Mouse (Mus musculus) lung, embryonic 14.5 days (tissue): ENCODE measurements at regions not wholly inside any gene's neighbourhood (a gene's known extent, or its start where the extent isn't known, plus 50 kb on each side); places are given as distances from the start of the nearest gene placed in this dataset.
A peak's percentile ranks its signal among the peaks of the same experiment; 100 is the strongest.

Experiments
- ATAC-seq: fragments of 200-750 bp; cut with Nextera tagmentation; 2 replicates; pipeline ENCODE4 v1.8.0; 2017; ENCODE audit warnings: mild to moderate bottlenecking, moderate TSS enrichment, moderate library complexity; ENCODE audit not compliant: insufficient read depth
- DNase-seq: peaks from one replicate; pipeline ENCODE4 v3.0.0-alpha.2; 2015
- H3K27ac ChIP-seq: fragments of 300-500 bp; sonication (generic); 2 replicates; pipeline ENCODE4 v1.5.1; 2014; ENCODE audit warnings: low read depth, mild to moderate bottlenecking, moderate library complexity
- H3K27me3 ChIP-seq: fragments of 300-500 bp; sonication (generic); 2 replicates; pipeline ENCODE4 v1.6.1; 2014; ENCODE audit warnings: low read length, control low read depth; ENCODE audit not compliant: insufficient read depth
- H3K36me3 ChIP-seq: fragments of 300-500 bp; sonication (generic); 2 replicates; pipeline ENCODE4 v1.6.1; 2014; ENCODE audit warnings: control low read depth; ENCODE audit not compliant: insufficient read depth
- H3K4me1 ChIP-seq: fragments of 300-500 bp; sonication (generic); 2 replicates; pipeline ENCODE4 v1.6.1; 2014; ENCODE audit warnings: antibody characterized with exemption, control low read depth; ENCODE audit not compliant: insufficient read depth
- H3K4me2 ChIP-seq: fragments of 300-500 bp; sonication (generic); 2 replicates; pipeline ENCODE4 v1.6.1; 2014; ENCODE audit warnings: mild to moderate bottlenecking
- H3K4me3 ChIP-seq: fragments of 300-500 bp; sonication (generic); 2 replicates; pipeline ENCODE4 v1.5.1; 2014; ENCODE audit warnings: low read depth, low read length
- H3K9ac ChIP-seq: fragments of 300-500 bp; sonication (generic); 2 replicates; pipeline ENCODE4 v1.6.1; 2014
- H3K9me3 ChIP-seq: fragments of 300-500 bp; sonication (generic); 2 replicates; pipeline ENCODE4 v1.6.1; 2016; ENCODE audit warnings: low read depth, low read length, control low read depth
- CTCF ChIP-seq: IDR thresholded peaks from 2 replicates; pipeline ENCODE4 v1.5.1; 2016; ENCODE audit warnings: antibody characterized with exemption, low read depth
- WGBS: fragments of 180-500 bp; shearing (Covaris S2); extraction: QIAGEN DNeasy Blood & Tissue Kit; methylation state at CpG from one replicate; pipeline ENCODE4 v1.1.7; 2014; 5-methylcytosine and 5-hydroxymethylcytosine counted together

DNA sequence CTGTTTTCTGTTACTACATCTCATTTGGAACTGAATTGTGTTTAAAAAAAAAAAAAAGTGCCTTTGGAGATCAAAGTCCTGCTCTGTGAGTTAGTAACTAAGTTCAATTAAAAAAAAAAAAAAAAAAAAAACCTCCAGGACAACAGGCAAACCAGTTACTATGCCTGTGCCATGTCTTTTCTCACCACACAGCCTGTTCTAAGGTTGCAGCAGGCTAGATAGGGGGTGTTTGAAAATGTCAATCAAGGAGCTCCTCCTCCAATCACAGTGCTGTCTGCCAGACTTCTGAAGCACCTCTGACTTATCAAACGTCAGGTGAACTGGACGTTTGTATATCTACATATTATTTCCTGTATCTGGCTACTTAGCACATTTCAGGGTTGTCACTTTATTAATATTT is 427.9 kb upstream of the Adamts16 start:
- Histone ChIP-seq H3K4me2 (no peak overlapping the region), H3K9ac (no peak overlapping the region), H3K4me1 (no peaks in the 10 kb centered on the region), H3K4me3 (no peak overlapping the region), H3K9me3 (no peaks in the 10 kb centered on the region), H3K27me3 (no peaks in the 10 kb centered on the region), H3K36me3 (no peaks in the 10 kb centered on the region), H3K27ac (no peak overlapping the region)
- 26% methylated on average over 2 of the region's 2 CpGs for WGBS
- ATAC-seq (no peak), DNase-seq (no peak)
- no peak for TF ChIP-seq CTCF

DNA sequence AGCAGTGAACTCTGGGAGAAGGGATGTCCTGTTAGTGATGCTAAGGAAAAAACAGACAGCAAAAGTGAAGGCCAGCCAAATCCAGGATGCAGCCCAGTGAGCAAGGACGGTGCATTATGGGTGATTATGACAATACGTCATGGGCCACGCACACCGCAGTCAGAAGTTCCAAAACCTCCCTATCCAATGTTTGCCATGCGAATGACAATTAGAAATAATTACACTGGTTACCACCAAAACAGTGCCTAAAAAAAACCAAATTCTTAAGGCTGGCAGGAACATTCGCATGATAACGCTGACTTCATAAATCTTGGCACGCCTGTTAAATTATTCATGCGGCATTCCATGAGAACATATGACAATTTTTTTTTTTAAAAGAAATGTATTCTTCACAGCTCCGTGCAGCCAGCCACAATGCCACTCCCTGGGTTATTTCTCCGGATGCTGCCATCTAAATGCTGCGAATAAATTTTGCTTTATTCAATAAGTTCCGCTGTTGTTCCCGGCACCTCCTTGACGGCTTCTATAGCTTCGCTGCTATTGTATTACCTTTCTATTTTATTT is 421.8 kb upstream of the Adamts16 start:
- no peak for ATAC-seq
- Histone ChIP-seq H3K4me1 (no peaks in the 10 kb centered on the region), H3K27me3 (no peaks in the 10 kb centered on the region), H3K4me3 (no peak overlapping the region), H3K9me3 (no peaks in the 10 kb centered on the region), H3K36me3 (no peaks in the 10 kb centered on the region), H3K9ac (no peak overlapping the region), H3K4me2 (no peak overlapping the region), H3K27ac (no peak overlapping the region)
- DNase-seq, result no peak
- WGBS, result 89% methylated on average over 16 of the region's 16 CpGs
- no peak for TF ChIP-seq CTCF

DNA sequence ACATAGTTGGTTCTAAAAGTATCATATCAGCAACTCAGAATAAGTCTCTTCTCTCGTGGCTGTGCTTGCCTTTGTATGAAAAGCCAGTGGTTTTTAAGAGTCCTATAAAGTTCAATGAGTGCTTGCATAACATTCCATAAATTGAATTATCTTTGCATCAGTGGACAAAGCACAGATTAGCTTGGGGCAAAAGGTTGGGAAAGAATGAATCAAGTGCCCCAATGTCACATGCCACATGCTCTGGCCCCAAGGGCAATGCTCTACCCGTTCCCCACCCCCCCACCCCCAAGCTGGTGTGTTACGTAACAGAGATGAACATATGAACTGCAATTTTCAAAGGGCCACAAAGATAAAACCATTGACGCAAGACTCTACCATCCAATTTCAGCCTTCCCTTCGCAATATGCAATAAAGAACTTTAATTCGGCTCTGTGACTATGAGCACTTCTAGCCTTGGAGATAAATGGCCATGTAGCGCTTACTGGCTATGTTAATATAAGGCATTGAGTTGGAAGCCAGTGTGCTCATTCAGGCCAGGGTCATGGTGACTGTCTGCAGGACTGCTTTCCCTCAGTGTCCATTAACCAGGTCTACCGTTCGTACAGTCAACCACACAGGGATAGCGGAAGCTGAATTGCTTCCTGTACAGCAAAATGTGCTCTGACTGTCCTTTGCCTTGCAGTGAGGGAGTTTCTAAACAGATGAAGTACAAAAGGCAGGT is 421.1 kb upstream of the Adamts16 start:
- H3K9me3 ChIP-seq, result no peaks in the 10 kb centered on the region
- TF ChIP-seq CTCF, result no peak
- H3K36me3 ChIP-seq, result no peaks in the 10 kb centered on the region
- no peaks in the 10 kb centered on the region for H3K27me3 ChIP-seq
- DNase-seq (peak; percentile 1), ATAC-seq (no peak)
- WGBS, result 75% methylated on average over 10 of the region's 10 CpGs
- no peak overlapping the region for H3K4me3 ChIP-seq
- H3K9ac ChIP-seq, result no peak overlapping the region
- H3K27ac ChIP-seq, result no peak overlapping the region
- no peaks in the 10 kb centered on the region for H3K4me1 ChIP-seq
- H3K4me2 ChIP-seq, result no peak overlapping the region

DNA sequence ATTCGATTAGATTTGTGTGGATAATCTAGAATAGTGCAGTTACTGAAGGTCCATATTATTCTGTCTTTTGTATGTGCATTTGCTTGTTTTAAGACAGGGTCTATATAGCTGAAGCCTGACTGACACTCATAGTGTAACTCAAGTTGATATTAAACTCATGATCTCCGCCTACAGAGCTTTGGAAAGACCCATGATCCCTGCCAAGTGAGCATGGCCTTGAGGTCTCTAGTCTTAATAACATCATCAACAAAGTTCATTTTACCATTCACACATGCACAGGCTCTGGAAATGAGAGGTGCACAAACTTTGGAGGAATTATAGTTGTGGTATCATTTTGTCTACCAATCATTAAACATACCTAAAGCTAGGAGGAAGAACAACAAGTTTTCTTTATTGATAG is 412.4 kb upstream of the Adamts16 start:
- Histone ChIP-seq H3K4me2 (no peak overlapping the region), H3K4me1 (no peaks in the 10 kb centered on the region), H3K9ac (no peak overlapping the region), H3K36me3 (no peaks in the 10 kb centered on the region), H3K27me3 (no peaks in the 10 kb centered on the region), H3K27ac (no peak overlapping the region), H3K4me3 (no peak overlapping the region), H3K9me3 (no peaks in the 10 kb centered on the region)
- ATAC-seq (no peak), DNase-seq (no peak)
- WGBS, result 88% methylated on average over 2 of the region's 2 CpGs
- no peak for TF ChIP-seq CTCF

DNA sequence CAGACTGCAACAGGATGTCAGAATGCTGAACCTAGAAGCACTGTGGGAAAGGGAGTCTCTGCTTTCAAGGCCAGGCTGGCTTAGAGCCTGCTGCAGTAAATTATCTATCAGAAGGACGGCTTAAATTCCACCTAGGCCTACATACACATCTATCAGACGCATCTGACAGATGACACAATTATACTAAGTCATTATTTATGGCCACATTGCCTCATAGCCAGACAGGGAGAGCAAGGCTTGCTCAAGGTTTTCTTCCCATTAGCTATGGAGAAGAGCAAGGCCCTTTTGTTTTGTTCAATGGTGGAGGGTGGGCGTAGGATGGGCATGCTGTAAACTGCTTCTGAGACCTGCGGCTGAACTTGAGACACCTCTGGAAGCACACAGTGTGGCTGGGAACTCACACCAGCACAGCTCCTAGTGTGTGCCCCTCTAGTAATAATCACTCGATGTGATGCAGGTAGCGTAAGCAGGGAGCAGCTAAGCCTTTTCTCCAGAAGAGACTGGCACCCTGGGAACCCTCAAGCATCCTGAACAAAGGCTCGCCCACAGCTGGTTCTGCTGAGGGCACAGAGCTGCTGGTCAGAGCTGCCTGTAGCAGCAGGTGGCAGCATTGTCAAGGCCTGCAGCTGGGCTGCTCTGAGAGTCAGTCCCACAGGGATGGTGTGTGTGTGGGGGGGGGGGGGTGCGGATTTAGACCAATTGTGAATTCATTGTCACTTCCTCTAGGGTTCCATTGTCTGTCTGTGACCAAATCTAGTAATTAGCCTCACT is 406.8 kb upstream of the Adamts16 start:
- DNase-seq (peak; percentile 45), ATAC-seq (no peak)
- Histone ChIP-seq H3K27ac (no peak overlapping the region), H3K27me3 (no peaks in the 10 kb centered on the region), H3K9ac (no peak overlapping the region), H3K4me2 (no peak overlapping the region), H3K36me3 (no peaks in the 10 kb centered on the region), H3K4me3 (no peak overlapping the region), H3K4me1 (no peaks in the 10 kb centered on the region), H3K9me3 (no peaks in the 10 kb centered on the region)
- WGBS, result 48% methylated on average over 8 of the region's 8 CpGs
- peak; percentile 63 for TF ChIP-seq CTCF

DNA sequence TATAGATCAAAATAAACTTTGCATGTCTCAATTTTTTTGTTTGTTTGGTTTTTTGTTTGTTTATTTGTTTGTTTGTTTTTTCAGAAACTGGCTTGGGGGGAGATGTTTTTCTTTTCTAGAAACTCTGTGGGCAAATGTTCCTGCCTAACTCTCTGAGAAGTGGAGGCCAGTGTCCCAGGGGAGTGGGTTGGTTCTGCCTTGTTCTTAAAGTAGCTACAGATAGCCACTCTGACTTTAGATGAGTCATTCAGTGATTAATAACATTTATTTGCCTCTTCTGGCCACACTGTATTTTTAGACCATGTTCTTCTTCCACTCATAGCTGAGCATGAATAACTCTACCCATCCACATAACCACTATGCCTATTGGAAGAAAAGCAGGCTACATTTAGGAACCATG is 405.6 kb upstream of the Adamts16 start:
- Histone ChIP-seq H3K27me3 (no peaks in the 10 kb centered on the region), H3K27ac (no peak overlapping the region), H3K4me1 (no peaks in the 10 kb centered on the region), H3K9me3 (no peaks in the 10 kb centered on the region), H3K4me3 (no peak overlapping the region), H3K36me3 (no peaks in the 10 kb centered on the region), H3K4me2 (no peak overlapping the region), H3K9ac (no peak overlapping the region)
- no peak for TF ChIP-seq CTCF
- no peak for ATAC-seq
- no peak for DNase-seq

DNA sequence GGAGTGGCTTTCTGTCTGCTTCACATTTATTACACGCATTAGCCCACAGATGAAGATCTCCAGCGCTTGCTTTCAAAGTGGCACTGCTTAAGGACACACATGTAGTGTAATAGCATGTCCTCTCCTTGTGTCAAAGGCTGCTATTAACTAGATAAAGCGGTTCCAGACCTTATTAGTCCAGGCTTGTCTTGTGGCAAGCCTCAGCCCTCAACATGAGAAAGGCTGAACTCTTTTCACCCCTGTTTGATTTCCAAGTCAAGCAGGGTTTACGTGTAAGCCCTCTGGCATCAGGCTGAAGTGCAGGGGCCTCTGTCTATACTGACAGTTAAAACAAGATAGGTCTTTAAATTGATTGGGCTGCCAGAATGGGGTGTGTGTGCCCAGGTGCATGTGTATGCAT is 403.7 kb upstream of the Adamts16 start:
- H3K27me3 ChIP-seq, result no peaks in the 10 kb centered on the region
- no peak for TF ChIP-seq CTCF
- no peak overlapping the region for H3K4me2 ChIP-seq
- WGBS, result 72% methylated on average over 4 of the region's 4 CpGs
- no peaks in the 10 kb centered on the region for H3K4me1 ChIP-seq
- no peaks in the 10 kb centered on the region for H3K9me3 ChIP-seq
- H3K27ac ChIP-seq, result no peak overlapping the region
- H3K9ac ChIP-seq, result no peak overlapping the region
- DNase-seq (no peak), ATAC-seq (no peak)
- H3K4me3 ChIP-seq, result no peak overlapping the region
- H3K36me3 ChIP-seq, result no peaks in the 10 kb centered on the region
